Mouse (Mus musculus): ENCODE results near the gene Gm21820.
"Not testable (repeated sequence)": the region's sequence is repeated elsewhere in the genome, so short reads cannot be mapped to it uniquely, and the experiment has no call there.

Gm21820 gene

GRCm38 (mm10) chrY:5249341-5249740 lies at the start of gene Gm21820:
Gene Gm21820 (minus strand): TSS chrY:5249441.
- DNase-seq (ENCODE audit: low read depth, low spot score): not testable (repeated sequence)

Measured in WW6 (cell line).